Mouse (Mus musculus) limb, embryonic 15.5 days (tissue): ENCODE measurements at regions not wholly inside any gene's neighbourhood (a gene's known extent, or its start where the extent isn't known, plus 50 kb on each side); places are given as distances from the start of the nearest gene placed in this dataset.
A peak's percentile ranks its signal among the peaks of the same experiment; 100 is the strongest.

Experiments
- ATAC-seq: fragments of 200-750 bp; cut with Nextera tagmentation; 2 replicates; pipeline ENCODE4 v1.8.0; 2017; ENCODE audit warnings: low read depth, moderate TSS enrichment; ENCODE audit not compliant: insufficient number of reproducible peaks, low FRiP score, low TSS enrichment
- H3K27ac ChIP-seq: fragments of 300-500 bp; sonication (generic); 2 replicates; pipeline ENCODE4 v1.5.1; 2015; ENCODE audit warnings: moderate library complexity, mild to moderate bottlenecking, inconsistent platforms
- H3K27me3 ChIP-seq: fragments of 300-500 bp; sonication (generic); 2 replicates; pipeline ENCODE4 v1.6.1; 2015; ENCODE audit warnings: inconsistent platforms
- H3K36me3 ChIP-seq: fragments of 300-500 bp; sonication (generic); 2 replicates; pipeline ENCODE4 v1.6.1; 2015; ENCODE audit warnings: inconsistent platforms
- H3K4me1 ChIP-seq: fragments of 300-500 bp; sonication (generic); 2 replicates; pipeline ENCODE4 v1.6.1; 2015; ENCODE audit warnings: inconsistent platforms
- H3K4me2 ChIP-seq: fragments of 300-500 bp; sonication (generic); 2 replicates; pipeline ENCODE4 v1.6.1; 2015; ENCODE audit warnings: mild to moderate bottlenecking, inconsistent platforms
- H3K4me3 ChIP-seq: fragments of 300-500 bp; sonication (generic); 2 replicates; pipeline ENCODE4 v1.5.1; 2015; ENCODE audit warnings: mild to moderate bottlenecking, inconsistent platforms
- H3K9ac ChIP-seq: fragments of 300-500 bp; sonication (generic); 2 replicates; pipeline ENCODE4 v1.6.1; 2015; ENCODE audit warnings: inconsistent platforms
- H3K9me3 ChIP-seq: fragments of 300-500 bp; sonication (generic); 2 replicates; pipeline ENCODE4 v1.6.1; 2016; ENCODE audit warnings: inconsistent platforms
- WGBS: fragments of 180-500 bp; shearing (Covaris S2); methylation state at CpG from one replicate; pipeline ENCODE4 v1.1.7; 2015; 5-methylcytosine and 5-hydroxymethylcytosine counted together

DNA sequence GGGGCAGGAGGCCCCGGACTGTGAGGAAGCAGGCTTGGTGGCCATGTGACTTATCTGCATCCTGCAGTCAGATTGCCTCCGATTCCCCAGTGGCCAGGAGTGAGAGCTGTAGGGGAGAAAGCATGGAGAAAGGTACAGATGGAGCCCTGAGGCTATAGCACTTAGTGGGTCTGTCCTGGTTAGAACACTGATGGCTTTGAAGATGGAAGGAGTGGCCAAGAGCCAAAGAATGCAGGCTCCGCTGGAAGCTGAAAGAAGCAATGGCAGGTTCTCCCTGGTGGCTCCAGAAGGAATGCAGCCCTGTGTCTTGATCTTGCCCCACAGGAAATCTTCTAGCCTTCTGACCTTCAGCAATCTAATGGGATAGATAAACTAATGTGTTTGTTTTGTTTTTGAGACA is 926.3 kb downstream of the 4930447A16Rik start:
- Histone ChIP-seq H3K27ac (no peak overlapping the region), H3K4me3 (no peak overlapping the region), H3K36me3 (no peaks in the 10 kb centered on the region), H3K4me1 (no peaks in the 10 kb centered on the region), H3K4me2 (no peak overlapping the region), H3K9me3 (no peaks in the 10 kb centered on the region), H3K9ac (no peak overlapping the region), H3K27me3 (no peaks in the 10 kb centered on the region)
- no peak for ATAC-seq
- 70% methylated on average over 3 of the region's 3 CpGs for WGBS

DNA sequence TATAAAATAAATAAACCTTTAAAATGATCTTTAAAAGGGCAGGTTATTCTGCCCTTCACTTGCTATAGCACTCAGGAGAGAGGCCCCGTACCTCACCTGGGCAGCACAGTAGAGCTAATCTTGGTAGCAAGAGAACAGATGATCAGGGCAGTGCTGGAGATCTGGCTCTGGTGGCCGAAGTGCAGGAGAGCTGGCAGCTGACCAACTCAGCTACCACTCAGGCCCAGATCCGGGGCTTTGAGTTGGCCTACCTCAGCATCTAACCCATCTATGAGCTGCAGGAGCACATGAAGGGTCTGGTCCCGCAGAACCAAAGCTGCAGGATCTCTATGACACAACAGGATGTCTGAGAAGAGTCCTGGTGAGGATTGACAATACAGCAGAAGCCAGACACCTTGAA is 928.0 kb downstream of the 4930447A16Rik start:
- no peak overlapping the region for H3K27ac ChIP-seq
- H3K4me1 ChIP-seq, result no peaks in the 10 kb centered on the region
- H3K4me2 ChIP-seq, result no peak overlapping the region
- ATAC-seq, result no peak
- H3K36me3 ChIP-seq, result no peaks in the 10 kb centered on the region
- no peaks in the 10 kb centered on the region for H3K27me3 ChIP-seq
- H3K4me3 ChIP-seq, result no peak overlapping the region
- no peaks in the 10 kb centered on the region for H3K9me3 ChIP-seq
- no peak overlapping the region for H3K9ac ChIP-seq
- WGBS, result 76% methylated on average over 4 of the region's 4 CpGs

DNA sequence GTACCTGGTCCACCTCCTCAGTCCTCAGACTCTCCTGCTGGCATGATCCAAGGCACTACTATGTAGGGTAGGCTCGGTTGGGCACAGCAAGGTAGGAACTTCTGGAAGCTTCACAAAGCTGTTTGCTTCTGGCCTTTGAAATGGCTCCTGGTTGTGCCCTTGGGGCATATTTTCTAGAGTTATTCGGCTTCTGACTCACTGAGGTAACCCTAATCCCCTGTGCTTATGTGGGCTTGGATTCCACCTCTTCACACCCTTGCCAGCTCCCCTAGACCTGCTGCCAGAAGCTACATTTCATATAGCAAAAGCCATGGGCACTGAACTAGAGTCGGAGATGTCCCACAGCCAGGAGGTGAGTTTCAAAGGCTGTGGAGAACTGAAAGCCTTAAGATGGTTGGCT is 933.7 kb downstream of the 4930447A16Rik start:
- no peak for ATAC-seq
- Histone ChIP-seq H3K27ac (no peak overlapping the region), H3K9ac (no peak overlapping the region), H3K4me3 (no peak overlapping the region), H3K27me3 (no peaks in the 10 kb centered on the region), H3K9me3 (no peaks in the 10 kb centered on the region), H3K4me1 (no peaks in the 10 kb centered on the region), H3K4me2 (no peak overlapping the region), H3K36me3 (no peaks in the 10 kb centered on the region)
- WGBS, result 77% methylated on average over 3 of the region's 3 CpGs

DNA sequence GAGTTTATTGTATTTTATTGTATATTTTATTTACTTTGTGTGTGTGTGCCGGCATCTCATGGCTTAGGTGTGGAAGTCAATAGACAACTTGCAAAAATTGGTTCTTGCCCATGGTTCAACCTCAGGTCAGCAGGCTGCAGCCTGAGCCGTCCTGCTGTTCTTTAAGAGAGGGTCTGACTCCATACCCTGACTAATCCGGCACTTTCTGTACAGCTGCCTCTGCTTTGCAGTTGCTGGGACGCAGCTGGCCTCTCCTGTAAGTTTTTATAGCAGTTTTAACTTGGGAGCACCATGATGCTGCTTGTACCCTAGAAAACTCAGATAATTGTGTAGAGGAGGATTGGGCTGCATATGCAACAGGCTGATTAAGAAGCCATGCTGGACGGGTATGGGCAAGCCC is 938.2 kb downstream of the 4930447A16Rik start:
- Histone ChIP-seq H3K36me3 (no peaks in the 10 kb centered on the region), H3K4me3 (no peak overlapping the region), H3K9me3 (no peaks in the 10 kb centered on the region), H3K27me3 (no peaks in the 10 kb centered on the region), H3K4me1 (no peaks in the 10 kb centered on the region), H3K9ac (no peak overlapping the region), H3K27ac (peak overlapping the region; percentile 27; the same call in 1 of the 2 replicates), H3K4me2 (no peak overlapping the region)
- WGBS, result 52% methylated on average over 5 of the region's 5 CpGs
- ATAC-seq, result no peak

DNA sequence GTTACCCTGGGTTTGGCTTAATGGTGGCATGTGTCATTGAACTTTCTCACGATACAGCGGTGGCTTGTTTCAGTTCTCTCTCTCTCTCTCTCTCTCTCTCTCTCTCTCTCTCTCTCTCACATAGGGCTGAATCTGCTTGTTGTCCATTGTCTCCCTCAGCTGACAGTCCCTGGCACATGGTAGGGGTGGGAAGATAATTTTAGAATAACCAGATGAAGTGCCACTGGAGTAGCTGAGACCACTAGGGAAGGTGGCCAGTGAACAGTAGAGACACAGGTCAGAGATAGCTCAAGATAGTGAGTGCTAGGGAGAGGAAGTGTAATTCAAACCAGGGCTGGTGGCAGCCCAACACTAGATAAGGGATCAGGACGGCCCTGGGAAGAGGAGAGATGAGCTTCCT is 938.7 kb downstream of the 4930447A16Rik start:
- 81% methylated on average over 3 of the region's 3 CpGs for WGBS
- H3K27me3 ChIP-seq, result no peaks in the 10 kb centered on the region
- ATAC-seq, result no peak

DNA sequence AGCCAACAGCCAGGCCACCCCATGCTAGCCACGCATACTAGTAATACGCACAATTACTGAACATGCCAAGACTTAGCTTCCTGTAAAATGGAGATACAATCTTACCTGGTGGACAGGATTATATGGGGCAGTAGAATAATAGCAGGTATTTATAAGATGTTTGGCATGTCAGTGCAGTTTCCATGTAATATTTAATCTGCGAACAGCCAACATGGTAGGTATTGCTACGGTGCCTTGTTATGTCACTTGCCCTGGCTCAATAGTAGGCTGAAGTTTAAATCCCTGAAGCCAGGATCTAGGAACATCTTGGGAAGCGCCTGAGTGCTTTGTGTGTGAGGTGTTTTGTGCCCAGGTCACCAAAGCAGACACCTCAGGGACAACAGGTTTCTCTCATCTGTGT is 942.3 kb downstream of the 4930447A16Rik start:
- H3K27ac ChIP-seq, result no peak overlapping the region
- WGBS, result 94% methylated on average over 5 of the region's 5 CpGs
- no peak overlapping the region for H3K4me3 ChIP-seq
- no peak overlapping the region for H3K9ac ChIP-seq
- no peaks in the 10 kb centered on the region for H3K36me3 ChIP-seq
- ATAC-seq, result no peak
- H3K9me3 ChIP-seq, result no peaks in the 10 kb centered on the region
- no peaks in the 10 kb centered on the region for H3K4me1 ChIP-seq
- H3K4me2 ChIP-seq, result no peak overlapping the region
- no peaks in the 10 kb centered on the region for H3K27me3 ChIP-seq

More for the DNA sequence above, 938.7 kb downstream of the 4930447A16Rik start:
- Histone ChIP-seq H3K36me3 (no peaks in the 10 kb centered on the region), H3K27ac (peak overlapping the region; percentile 27; the same call in 1 of the 2 replicates), H3K9me3 (no peaks in the 10 kb centered on the region), H3K4me3 (no peak overlapping the region), H3K9ac (no peak overlapping the region), H3K4me2 (no peak overlapping the region), H3K4me1 (no peaks in the 10 kb centered on the region)

DNA sequence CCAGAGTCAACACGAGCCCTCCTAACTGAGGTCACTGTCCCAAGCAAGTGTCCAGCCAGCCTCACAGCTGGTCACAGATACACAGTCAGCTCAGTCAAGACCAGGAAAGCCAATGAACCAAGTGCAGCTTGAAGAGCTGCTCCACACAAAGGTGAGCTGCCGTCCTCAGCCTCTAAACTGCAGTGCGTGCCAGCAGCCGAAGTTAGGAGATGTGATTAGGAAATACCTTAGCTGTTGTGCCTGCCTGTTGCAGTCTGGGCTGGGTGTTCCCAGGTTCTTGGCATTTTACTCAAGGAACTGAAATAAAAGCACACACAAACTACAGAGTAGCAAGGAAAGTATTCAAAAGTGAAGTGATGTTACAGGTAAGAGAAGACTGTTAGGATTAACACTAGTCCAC is 942.9 kb downstream of the 4930447A16Rik start:
- 82% methylated on average over 4 of the region's 4 CpGs for WGBS
- H3K36me3 ChIP-seq, result no peaks in the 10 kb centered on the region
- H3K27ac ChIP-seq, result no peak overlapping the region
- H3K27me3 ChIP-seq, result no peaks in the 10 kb centered on the region
- H3K4me1 ChIP-seq, result no peaks in the 10 kb centered on the region
- H3K9ac ChIP-seq, result no peak overlapping the region
- H3K9me3 ChIP-seq, result no peaks in the 10 kb centered on the region
- H3K4me3 ChIP-seq, result no peak overlapping the region
- no peak overlapping the region for H3K4me2 ChIP-seq
- no peak for ATAC-seq

DNA sequence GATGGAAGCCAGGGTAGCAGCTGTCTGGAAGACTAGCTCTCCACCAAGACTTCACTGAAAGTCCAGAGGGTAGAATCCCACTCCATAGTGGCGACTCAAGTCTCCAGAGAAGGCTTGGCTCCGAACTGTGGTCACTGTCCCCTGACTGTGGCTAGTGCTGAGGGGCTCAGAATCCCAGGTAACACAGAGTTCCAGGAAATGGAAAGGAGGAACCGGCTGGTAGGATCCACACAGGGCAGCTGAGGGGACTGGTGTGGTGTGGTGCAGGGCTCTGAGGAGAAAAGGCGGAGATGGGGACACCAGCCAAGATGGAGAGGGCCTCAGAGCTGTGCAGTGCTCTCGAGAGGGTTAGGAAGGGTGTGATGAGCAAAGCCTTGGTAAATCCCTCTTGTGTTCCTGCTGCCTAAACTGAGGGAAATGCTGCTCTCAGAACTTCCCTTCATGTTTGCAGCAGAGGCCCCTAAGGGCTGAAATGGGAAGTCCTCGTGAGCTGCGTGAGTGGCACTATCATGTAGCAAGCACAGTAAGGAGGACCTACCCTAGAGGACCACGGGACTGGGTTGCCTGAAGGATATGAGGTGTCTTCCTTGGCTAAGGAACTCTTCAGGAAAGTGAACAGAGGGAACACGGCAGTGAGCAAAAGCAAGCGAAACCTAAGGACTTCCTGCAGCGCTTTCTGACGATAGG is 946.2 kb downstream of the 4930447A16Rik start:
- H3K27ac ChIP-seq, result no peak overlapping the region
- H3K4me1 ChIP-seq, result peaks cover 20% of the 10 kb centered on the region
- no peak overlapping the region for H3K4me2 ChIP-seq
- no peak overlapping the region for H3K4me3 ChIP-seq
- WGBS, result 76% methylated on average over 12 of the region's 12 CpGs
- H3K9me3 ChIP-seq, result no peaks in the 10 kb centered on the region
- no peaks in the 10 kb centered on the region for H3K36me3 ChIP-seq
- H3K27me3 ChIP-seq, result no peaks in the 10 kb centered on the region
- no peak overlapping the region for H3K9ac ChIP-seq
- no peak for ATAC-seq

DNA sequence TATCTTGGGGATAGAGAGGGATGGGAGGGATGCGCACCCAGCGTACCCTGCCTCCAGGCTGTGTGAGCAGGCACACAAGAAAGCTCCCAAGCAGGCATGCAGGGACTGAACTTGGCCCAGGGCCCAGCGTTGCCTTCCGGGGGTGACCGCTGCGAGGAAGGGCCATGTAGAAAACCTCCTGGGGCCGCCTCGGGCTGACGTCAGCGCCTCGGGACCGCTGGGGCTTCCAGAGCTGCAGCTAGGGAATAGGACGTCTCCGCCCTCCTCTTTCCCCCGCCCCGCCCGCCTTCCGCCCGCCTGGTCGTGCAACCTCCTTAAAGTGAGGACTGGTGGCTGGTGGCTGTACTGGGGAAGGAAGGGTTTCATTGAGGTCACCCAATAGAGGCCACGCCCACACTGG is 948.4 kb downstream of the 4930447A16Rik start:
- H3K4me2 ChIP-seq, result peak overlapping the region; percentile 47
- H3K4me1 ChIP-seq, result peaks cover 20% of the 10 kb centered on the region
- WGBS, result 13% methylated on average over 16 of the region's 21 CpGs
- ATAC-seq, result peak; percentile 44; the same call in 1 of the 2 replicates
- H3K9me3 ChIP-seq, result no peaks in the 10 kb centered on the region
- no peaks in the 10 kb centered on the region for H3K27me3 ChIP-seq
- H3K36me3 ChIP-seq, result no peaks in the 10 kb centered on the region
- peak overlapping the region; percentile 21 for H3K4me3 ChIP-seq
- H3K9ac ChIP-seq, result no peak overlapping the region
- H3K27ac ChIP-seq, result peak overlapping the region; percentile 63; the same call in 1 of the 2 replicates

DNA sequence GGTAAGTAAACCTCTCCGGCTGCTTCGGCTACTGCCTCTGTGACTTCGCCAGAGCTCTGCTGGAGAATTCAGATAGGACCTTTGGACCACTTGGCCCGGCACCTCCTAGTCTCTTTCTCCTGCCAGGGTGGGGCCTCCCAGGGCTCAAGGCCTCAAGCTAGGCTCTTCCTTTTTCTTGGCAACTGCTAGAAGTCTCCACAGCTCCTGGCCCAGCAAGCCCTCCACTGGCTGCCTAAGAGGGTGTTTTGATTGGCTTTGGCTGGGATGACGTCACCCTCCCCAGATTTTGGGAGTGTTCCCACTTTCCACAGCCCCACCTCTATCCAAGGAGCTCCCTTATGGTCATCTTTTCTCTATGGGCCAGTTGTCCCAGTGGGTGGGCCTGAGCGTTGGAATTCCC is 949.4 kb downstream of the 4930447A16Rik start:
- WGBS, result 57% methylated on average over 6 of the region's 6 CpGs
- ATAC-seq, result peak; percentile 84
- H3K36me3 ChIP-seq, result no peaks in the 10 kb centered on the region
- H3K27ac ChIP-seq, result peak overlapping the region; percentile 72
- no peak overlapping the region for H3K9ac ChIP-seq
- no peak overlapping the region for H3K4me2 ChIP-seq
- H3K27me3 ChIP-seq, result no peaks in the 10 kb centered on the region
- H3K4me3 ChIP-seq, result no peak overlapping the region
- no peaks in the 10 kb centered on the region for H3K9me3 ChIP-seq
- peaks cover 20% of the 10 kb centered on the region for H3K4me1 ChIP-seq

DNA sequence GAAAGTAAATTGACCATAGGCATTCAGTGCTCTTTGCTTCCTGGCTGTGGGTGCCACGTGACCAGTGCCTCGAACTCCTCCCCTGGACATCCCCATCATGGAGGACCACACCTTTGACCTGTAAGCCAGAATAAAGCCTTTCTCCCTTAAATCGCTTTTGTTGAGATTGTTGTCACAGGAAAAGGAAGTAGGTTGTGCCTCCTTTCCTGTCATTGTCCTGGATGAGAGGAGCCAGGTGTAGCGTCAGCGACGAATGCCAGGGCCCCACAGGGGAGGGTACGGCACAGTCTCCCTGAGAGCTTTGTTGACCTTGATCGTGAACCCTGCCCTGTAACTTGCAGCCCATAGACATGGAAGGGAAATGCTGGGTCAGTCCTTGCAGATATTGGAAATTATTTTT is 952.8 kb downstream of the 4930447A16Rik start:
- Histone ChIP-seq H3K4me2 (no peak overlapping the region), H3K4me1 (peaks cover 20% of the 10 kb centered on the region), H3K4me3 (no peak overlapping the region), H3K27ac (no peak overlapping the region), H3K36me3 (no peaks in the 10 kb centered on the region), H3K27me3 (no peaks in the 10 kb centered on the region), H3K9ac (no peak overlapping the region), H3K9me3 (no peaks in the 10 kb centered on the region)
- 85% methylated on average over 8 of the region's 8 CpGs for WGBS
- no peak for ATAC-seq

DNA sequence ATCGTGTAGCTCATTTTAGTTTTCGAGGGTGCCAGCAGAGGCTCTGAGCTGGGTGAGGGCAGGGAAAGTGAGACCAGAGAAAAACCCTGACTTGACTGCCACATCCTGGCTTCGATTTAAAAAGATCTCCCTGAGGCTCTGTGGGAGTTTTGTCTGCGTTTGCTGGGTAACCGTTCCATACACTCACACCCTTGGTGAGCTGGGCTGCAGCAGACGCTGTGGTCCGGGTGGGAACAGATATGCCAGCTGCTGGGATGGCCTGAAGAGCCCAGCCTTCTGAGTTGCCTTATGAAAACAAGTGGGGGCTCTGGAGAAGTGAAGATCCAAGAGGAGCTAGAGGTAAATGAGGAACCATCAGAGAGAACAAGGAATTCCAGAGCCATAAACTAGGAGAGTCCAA is 962.3 kb downstream of the 4930447A16Rik start:
- Histone ChIP-seq H3K9me3 (no peaks in the 10 kb centered on the region), H3K36me3 (no peaks in the 10 kb centered on the region), H3K9ac (no peak overlapping the region), H3K4me2 (no peak overlapping the region), H3K27ac (no peak overlapping the region), H3K27me3 (no peaks in the 10 kb centered on the region), H3K4me1 (peaks cover 30% of the 10 kb centered on the region), H3K4me3 (no peak overlapping the region)
- 49% methylated on average over 7 of the region's 7 CpGs for WGBS
- ATAC-seq, result no peak

DNA sequence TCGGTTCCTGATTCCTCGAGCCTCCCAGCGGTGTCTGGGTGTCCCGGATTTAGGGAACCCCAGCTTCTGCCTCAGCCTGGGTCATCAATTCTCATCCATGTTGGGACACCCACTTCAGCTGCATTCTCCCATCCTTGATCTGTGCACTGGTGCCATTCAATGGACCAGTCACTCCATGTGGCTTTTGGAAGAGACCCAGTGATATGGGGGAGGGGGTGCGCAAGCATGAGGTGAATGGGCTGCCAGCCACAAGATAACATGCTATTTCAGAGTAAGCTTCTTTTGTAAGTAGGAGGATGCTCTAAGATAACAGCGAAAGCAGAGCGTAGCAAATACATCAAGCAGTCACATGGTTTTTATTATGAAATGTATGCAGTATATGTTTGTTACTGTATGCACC is 963.1 kb downstream of the 4930447A16Rik start:
- Histone ChIP-seq H3K4me2 (no peak overlapping the region), H3K9ac (no peak overlapping the region), H3K27ac (no peak overlapping the region), H3K4me3 (no peak overlapping the region), H3K9me3 (no peaks in the 10 kb centered on the region), H3K4me1 (peaks cover 30% of the 10 kb centered on the region), H3K27me3 (no peaks in the 10 kb centered on the region), H3K36me3 (no peaks in the 10 kb centered on the region)
- WGBS, result 88% methylated on average over 7 of the region's 7 CpGs
- ATAC-seq, result no peak
